Mouse (Mus musculus) retina, postnatal 7 days (tissue): ENCODE measurements around the gene Igfbp1.
A peak's percentile ranks its signal among the peaks of the same experiment; 100 is the strongest.
"Not testable (repeated sequence)": the region's sequence is repeated elsewhere in the genome, so short reads cannot be mapped to it uniquely, and the experiment has no call there.

ENCODE experiments used
- DNase-seq: peaks from one replicate; pipeline ENCODE4 v3.0.0-alpha.2; 2012; ENCODE audit warnings: low read depth, low spot score

Gene Igfbp1

GRCm38 (mm10) chr11:7194432-7195311, 2.9 kb upstream of the Igfbp1 start:
- no peak for DNase-seq

- no peak for DNase-seq
Observed at GRCm38 (mm10) chr11:7195312-7195685, 2.3 kb upstream of the Igfbp1 start.

- no peak for DNase-seq
Observed at GRCm38 (mm10) chr11:7198006-7198405, 424 bp downstream of the Igfbp1 start.

- DNase-seq, result no peak
Observed at GRCm38 (mm10) chr11:7198481-7199256, 1.1 kb downstream of the Igfbp1 start.

GRCm38 (mm10) chr11:7199736-7200392, 2.3 kb downstream of the Igfbp1 start:
- DNase-seq, result peak; percentile 56

GRCm38 (mm10) chr11:7200393-7200783, 2.8 kb downstream of the Igfbp1 start:
- DNase-seq, result no peak

GRCm38 (mm10) chr11:7202206-7202605, 4.6 kb downstream of the Igfbp1 start:
- no peak for DNase-seq

- no peak for DNase-seq
Observed at GRCm38 (mm10) chr11:7203846-7204245, 6.3 kb downstream of the Igfbp1 start.

GRCm38 (mm10) chr11:7210343-7210742, 12.8 kb downstream of the Igfbp1 start:
- DNase-seq, result peak; percentile 58

- DNase-seq, result no peak
Observed at GRCm38 (mm10) chr11:7211211-7211610, 13.6 kb downstream of the Igfbp1 start.

- no peak for DNase-seq
Observed at GRCm38 (mm10) chr11:7212126-7212798, 14.7 kb downstream of the Igfbp1 start.

GRCm38 (mm10) chr11:7213161-7213500, 15.5 kb downstream of the Igfbp1 start:
- no peak for DNase-seq

GRCm38 (mm10) chr11:7213501-7214341, 16.1 kb downstream of the Igfbp1 start, which contains the start of gene Igfbp3:
TSS of gene Igfbp3 (minus strand) at chr11:7213923.
- peak; percentile 43 for DNase-seq

- no peak for DNase-seq
Observed at GRCm38 (mm10) chr11:7214342-7214660, 16.7 kb downstream of the Igfbp1 start.

- peak; percentile 23 for DNase-seq
Observed at GRCm38 (mm10) chr11:7214761-7215160, 17.2 kb downstream of the Igfbp1 start.

- DNase-seq, result no peak
Observed at GRCm38 (mm10) chr11:7215703-7216102, 18.1 kb downstream of the Igfbp1 start.

GRCm38 (mm10) chr11:7221826-7222225, 24.2 kb downstream of the Igfbp1 start:
- not testable (repeated sequence) for DNase-seq

GRCm38 (mm10) chr11:7226200-7226599, 28.6 kb downstream of the Igfbp1 start:
- no peak for DNase-seq

GRCm38 (mm10) chr11:7226810-7227550, 29.4 kb downstream of the Igfbp1 start:
- DNase-seq, result no peak

GRCm38 (mm10) chr11:7228107-7228506, 30.5 kb downstream of the Igfbp1 start:
- no peak for DNase-seq
